Mouse (Mus musculus) midbrain, embryonic 14.5 days (tissue): Measurements from ENCODE around the gene Cadm4. TPM values are rescaled to one million over a fixed set of nuclear protein-coding genes. Genes with fewer than 3 reads are reported as not detected.
"Not testable (repeated sequence)": the region's sequence is repeated elsewhere in the genome, so short reads cannot be mapped to it uniquely, and the experiment has no call there.

ENCODE experiments used
- ATAC-seq: fragments of 200-750 bp; cut with Nextera tagmentation; 2 replicates; pipeline ENCODE4 v1.8.0; 2017; ENCODE audit warnings: moderate number of reproducible peaks, moderate library complexity; ENCODE audit not compliant: low FRiP score, low TSS enrichment
- DNase-seq: peaks from one replicate; pipeline ENCODE4 v3.0.0-alpha.2; 2015
- H3K27ac ChIP-seq: fragments of 300-500 bp; sonication (generic); replicated peaks from 2 replicates; pipeline ENCODE4 v1.5.1; 2014; ENCODE audit warnings: mild to moderate bottlenecking, low read depth, low read length, moderate library complexity
- H3K27me3 ChIP-seq: fragments of 300-500 bp; sonication (generic); 2 replicates; pipeline ENCODE4 v1.6.1; 2014; ENCODE audit warnings: low read length, control low read depth, mixed read lengths; ENCODE audit not compliant: control insufficient read depth, insufficient read depth
- H3K36me3 ChIP-seq: fragments of 300-500 bp; sonication (generic); 2 replicates; pipeline ENCODE4 v1.6.1; 2014; ENCODE audit warnings: low read length, control low read depth; ENCODE audit not compliant: control insufficient read depth, insufficient read depth
- H3K4me1 ChIP-seq: fragments of 300-500 bp; sonication (generic); 2 replicates; pipeline ENCODE4 v1.6.1; 2014; ENCODE audit warnings: mild to moderate bottlenecking, antibody characterized with exemption, low read length, control low read depth; ENCODE audit not compliant: control insufficient read depth, insufficient read depth
- H3K4me2 ChIP-seq: fragments of 300-500 bp; sonication (generic); 2 replicates; pipeline ENCODE4 v1.6.1; 2014; ENCODE audit warnings: mild to moderate bottlenecking, low read length, moderate library complexity
- H3K4me3 ChIP-seq: fragments of 300-500 bp; sonication (generic); replicated peaks from 2 replicates; pipeline ENCODE4 v1.5.1; 2014; ENCODE audit warnings: low read depth, low read length
- H3K9ac ChIP-seq: fragments of 300-500 bp; sonication (generic); replicated peaks from 2 replicates; pipeline ENCODE4 v1.6.1; 2014; ENCODE audit warnings: mild to moderate bottlenecking, low read length, moderate library complexity
- H3K9me3 ChIP-seq: fragments of 300-500 bp; sonication (generic); 2 replicates; pipeline ENCODE4 v1.6.1; 2016; ENCODE audit warnings: low read length, control low read depth, mixed read lengths; ENCODE audit not compliant: control insufficient read depth
- WGBS: fragments of 180-500 bp; shearing (Covaris S2); extraction: QIAGEN DNeasy Blood & Tissue Kit; methylation state at CpG from one replicate; pipeline ENCODE4 v1.1.7; 2014; 5-methylcytosine and 5-hydroxymethylcytosine counted together
- polyA plus RNA-seq: library from polyadenylated mRNA; unstranded; fragments of >200 nt; fragmentation: Nextera tagmentation; extraction: Ambion mirVana; gene quantifications from 2 replicates; pipeline ENCODE4 v1.2.1, GENCODE M21; 2014

The Cadm4 gene
- polyA plus RNA-seq, 1 experiment from 2014 or later, result 26.2 TPM

DNA sequence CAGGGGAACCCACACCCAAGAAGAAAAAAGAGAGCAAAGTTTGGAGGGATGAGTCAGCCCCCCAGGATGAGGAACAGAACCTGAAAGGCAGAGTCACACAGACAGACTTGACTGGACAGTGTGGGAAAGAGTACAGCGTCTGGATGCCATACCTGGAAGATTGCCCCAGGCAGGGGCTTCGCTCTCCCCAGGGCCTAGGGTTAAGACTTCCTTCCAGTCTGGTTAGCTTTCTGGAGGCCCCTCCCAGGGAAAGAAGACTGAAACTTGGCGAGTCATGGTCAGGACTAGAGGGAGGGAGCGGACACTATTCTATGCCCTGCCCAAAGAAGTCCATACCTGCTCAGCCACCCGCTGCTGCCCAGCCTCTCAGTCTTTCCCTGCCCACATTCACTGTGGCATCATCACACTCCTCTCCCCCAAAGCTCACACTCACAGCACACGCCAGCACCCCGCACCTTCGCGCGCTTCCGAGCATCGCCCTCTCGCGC is 793 bp upstream of the Cadm4 start:
- Histone ChIP-seq H3K9me3 (no peaks in the 10 kb centered on the region), H3K36me3 (no peaks in the 10 kb centered on the region), H3K4me2 (peak overlapping the region; percentile 86), H3K27me3 (no peaks in the 10 kb centered on the region), H3K27ac (peak overlapping the region; percentile 88; the same call in 1 of the 2 replicates), H3K4me1 (peaks cover 43% of the 10 kb centered on the region), H3K9ac (peak overlapping the region; percentile 97), H3K4me3 (peak overlapping the region; percentile 74)
- no peak; the same call in 1 of the 2 replicates for ATAC-seq
- DNase-seq, result no peak
- 12% methylated on average over 14 of the region's 14 CpGs for WGBS

- Histone ChIP-seq H3K27ac (peak overlapping the region; percentile 88), H3K36me3 (no peaks in the 10 kb centered on the region), H3K4me1 (peaks cover 56% of the 10 kb centered on the region), H3K27me3 (no peaks in the 10 kb centered on the region), H3K4me3 (peak overlapping the region; percentile 74), H3K4me2 (peak overlapping the region; percentile 86), H3K9me3 (no peaks in the 10 kb centered on the region), H3K9ac (peak overlapping the region; percentile 97)
- ATAC-seq (no peak), DNase-seq (peak; percentile 63)
- WGBS, result 1% methylated on average over 27 of the region's 38 CpGs
Observed at GRCm38 (mm10) chr7:24482208-24483020, 591 bp downstream of the Cadm4 start.

DNA sequence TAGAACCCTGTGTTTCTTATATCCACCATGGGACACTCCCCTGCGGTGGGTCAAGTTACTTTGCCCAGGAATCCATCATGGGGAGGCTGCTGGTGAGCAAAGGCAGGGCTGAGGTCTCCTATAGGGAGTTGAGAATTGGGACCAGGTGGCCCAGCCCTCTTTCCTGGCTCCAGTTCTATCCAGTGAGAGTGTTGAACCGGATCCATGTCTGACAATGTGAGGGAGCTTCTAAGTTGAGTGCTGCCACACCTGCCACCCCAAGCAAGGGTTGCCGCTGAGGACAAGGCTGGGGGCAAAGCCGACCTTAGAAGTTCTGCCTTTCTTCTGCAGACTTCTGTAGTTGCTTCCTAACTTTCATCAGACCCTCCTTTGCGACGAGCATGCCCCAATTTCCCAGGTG is 1.5 kb downstream of the Cadm4 start:
- not testable (repeated sequence) for ATAC-seq, H3K9me3 ChIP-seq, DNase-seq, H3K27me3 ChIP-seq, H3K36me3 ChIP-seq
- 58% methylated on average over 6 of the region's 6 CpGs for WGBS
- Histone ChIP-seq H3K4me3 (peak overlapping the region; percentile 74), H3K4me2 (peak overlapping the region; percentile 86), H3K27ac (0 out of 2 replicates have a peak overlapping the region, but pooled peaks have one; percentile 88), H3K9ac (peak overlapping the region; percentile 97), H3K4me1 (peaks cover 60% of the 10 kb centered on the region)

DNA sequence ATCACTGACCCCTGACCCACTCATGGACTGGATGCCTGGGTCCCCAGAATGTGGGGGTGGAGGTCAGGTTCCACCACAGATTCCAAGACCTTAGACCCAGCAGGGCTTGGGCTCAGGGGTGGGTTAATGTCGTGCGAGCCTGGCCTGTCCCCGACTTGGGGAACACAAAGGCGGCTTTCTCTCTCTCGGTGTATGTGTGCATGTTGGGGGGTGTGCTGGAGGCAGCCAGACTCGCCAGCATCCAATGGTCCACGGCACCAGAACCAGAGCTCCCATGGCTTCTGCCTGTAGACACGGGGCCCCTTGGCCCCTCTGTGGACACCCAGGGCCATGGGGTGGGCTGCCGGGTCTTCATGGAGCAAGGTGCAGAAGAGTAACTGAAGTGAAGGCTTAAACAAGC is 3.7 kb downstream of the Cadm4 start:
- H3K4me2 ChIP-seq, result peak overlapping the region; percentile 56
- peak overlapping the region; percentile 26 for H3K4me3 ChIP-seq
- no peak for ATAC-seq
- H3K27ac ChIP-seq, result peak overlapping the region; percentile 74; the same call in 1 of the 2 replicates
- H3K9me3 ChIP-seq, result no peaks in the 10 kb centered on the region
- DNase-seq, result no peak
- H3K4me1 ChIP-seq, result peaks cover 54% of the 10 kb centered on the region
- peak overlapping the region; percentile 55; the same call in 1 of the 2 replicates for H3K9ac ChIP-seq
- WGBS, result 74% methylated on average over 9 of the region's 9 CpGs
- H3K36me3 ChIP-seq, result 0 out of 2 replicates have a peak, but pooled peaks cover 2% of the 10 kb centered on the region
- no peaks in the 10 kb centered on the region for H3K27me3 ChIP-seq

DNA sequence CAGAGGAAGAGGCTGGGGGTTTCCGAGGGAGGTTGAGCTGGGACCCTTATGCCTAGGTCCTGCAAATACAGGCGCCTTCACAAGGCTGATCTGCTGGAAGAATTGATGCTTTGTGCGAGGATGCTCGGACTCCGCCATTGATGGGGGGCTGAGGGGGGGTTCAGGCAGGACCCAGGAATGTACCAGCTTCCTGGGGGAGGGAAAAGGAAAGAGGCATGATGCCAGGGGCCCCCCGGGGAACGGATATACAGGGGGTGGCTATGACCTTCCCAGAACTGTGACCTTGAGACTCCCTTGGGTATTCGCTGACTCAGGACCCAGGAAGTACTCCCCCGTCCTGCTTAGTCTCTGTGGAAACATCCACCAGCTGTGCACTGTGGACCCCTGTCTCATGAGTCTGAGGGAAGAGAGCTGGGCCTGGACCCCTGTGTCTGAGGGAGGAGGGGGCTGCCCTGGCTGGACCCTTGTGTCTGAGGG is 4.9 kb downstream of the Cadm4 start:
- Histone ChIP-seq H3K9ac (peak overlapping the region; percentile 55), H3K27ac (peak overlapping the region; percentile 74), H3K4me3 (peak overlapping the region; percentile 26), H3K36me3 (peaks cover 7% of the 10 kb centered on the region; the same call in 1 of the 2 replicates), H3K9me3 (no peaks in the 10 kb centered on the region), H3K4me1 (peaks cover 47% of the 10 kb centered on the region), H3K4me2 (peak overlapping the region; percentile 56), H3K27me3 (no peaks in the 10 kb centered on the region)
- 27% methylated on average over 9 of the region's 9 CpGs for WGBS
- DNase-seq (peak; percentile 53), ATAC-seq (peak; percentile 19; the same call in 1 of the 2 replicates)

- H3K27ac ChIP-seq, result peak overlapping the region; percentile 74; the same call in 1 of the 2 replicates
- WGBS, result 13% methylated on average over 3 of the region's 3 CpGs
- peaks cover 47% of the 10 kb centered on the region for H3K4me1 ChIP-seq
- DNase-seq (no peak), ATAC-seq (no peak)
- H3K4me3 ChIP-seq, result no peak overlapping the region
- peak overlapping the region; percentile 55; the same call in 1 of the 2 replicates for H3K9ac ChIP-seq
- no peaks in the 10 kb centered on the region for H3K27me3 ChIP-seq
- no peaks in the 10 kb centered on the region for H3K9me3 ChIP-seq
- peak overlapping the region; percentile 56 for H3K4me2 ChIP-seq
- peaks cover 12% of the 10 kb centered on the region; the same call in 1 of the 2 replicates for H3K36me3 ChIP-seq
Observed at GRCm38 (mm10) chr7:24487403-24487802, 5.6 kb downstream of the Cadm4 start.

DNA sequence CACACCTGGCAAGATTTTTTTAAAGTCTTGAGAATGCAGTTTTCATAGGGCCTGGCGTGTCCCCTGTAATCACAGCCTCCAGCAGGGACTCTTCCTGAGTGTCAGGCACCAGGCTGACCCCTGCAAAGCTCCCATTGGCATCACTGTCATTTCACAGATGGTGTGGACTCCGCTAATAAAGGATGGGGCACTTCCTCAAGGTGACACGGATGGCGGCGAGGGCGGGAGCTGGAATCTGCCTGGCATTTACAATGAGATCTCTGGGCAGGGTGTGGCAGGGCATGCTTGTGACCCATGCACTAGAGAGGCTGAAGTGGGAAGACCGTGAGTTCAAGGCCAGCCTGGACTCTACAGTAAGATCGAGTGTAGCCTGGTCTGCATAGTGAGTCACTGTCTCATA is 6.5 kb downstream of the Cadm4 start:
- H3K9ac ChIP-seq, result no peak overlapping the region
- H3K4me1 ChIP-seq, result peaks cover 44% of the 10 kb centered on the region
- peaks cover 12% of the 10 kb centered on the region; the same call in 1 of the 2 replicates for H3K36me3 ChIP-seq
- no peak overlapping the region for H3K4me2 ChIP-seq
- H3K9me3 ChIP-seq, result no peaks in the 10 kb centered on the region
- ATAC-seq, result no peak
- WGBS, result 84% methylated on average over 8 of the region's 8 CpGs
- no peak overlapping the region for H3K27ac ChIP-seq
- DNase-seq, result no peak
- no peaks in the 10 kb centered on the region for H3K27me3 ChIP-seq
- no peak overlapping the region for H3K4me3 ChIP-seq

- Histone ChIP-seq H3K4me3 (no peak overlapping the region), H3K9me3 (no peaks in the 10 kb centered on the region), H3K4me2 (0 out of 2 replicates have a peak overlapping the region, but pooled peaks have one; percentile 6), H3K4me1 (peaks cover 15% of the 10 kb centered on the region), H3K27ac (no peak overlapping the region), H3K27me3 (no peaks in the 10 kb centered on the region), H3K9ac (no peak overlapping the region), H3K36me3 (peaks cover 55% of the 10 kb centered on the region)
- 20% methylated on average over 43 of the region's 43 CpGs for WGBS
- DNase-seq (no peak), ATAC-seq (0 out of 2 replicates have a peak, but pooled peaks have one; percentile 7)
Observed at GRCm38 (mm10) chr7:24499856-24500577, 18.2 kb downstream of the Cadm4 start.
